17 mouse cellular contexts compared by ENCODE assay signal in genomic region chr11:115843891-115844239, GRCm38 (mm10). TPM values are rescaled to one million over a fixed set of nuclear protein-coding genes. Genes with fewer than 3 reads are reported as not detected.
A peak's percentile ranks its signal among the peaks of the same experiment; 100 is the strongest.
DNase-seq lines count a peak whose midpoint lies in the region; ATAC-seq and TF ChIP-seq lines count a peak whose summit lies in the region.
"Had no signal": no experiment of that assay in that cellular context is flagged by ENCODE, and none has a peak within 500 bp of the region (broad histone marks: within the 10 kb centered on the region; RNA-seq: fewer than 3 reads in every experiment).

No protein-coding gene starts in this region.

- H3K9me3 ChIP-seq in heart, embryonic 12.5 days (replicated peaks): peaks cover 6% of the 10 kb centered on the region
- no peaks in the 10 kb centered on the region for H3K9me3 ChIP-seq in embryonic facial prominence, embryonic 15.5 days (replicated peaks)
- H3K9me3 ChIP-seq in kidney, embryonic 16.5 days (ENCODE audit: low read length): peaks cover 8% of the 10 kb centered on the region; the same call in 1 of the 2 replicates
- H3K9me3 ChIP-seq in lung, postnatal 0 days (ENCODE audit: low read length): no peaks in the 10 kb centered on the region
- H3K9me3 ChIP-seq in neural tube, embryonic 15.5 days (replicated peaks): no peaks in the 10 kb centered on the region
- H3K9me3 ChIP-seq: neural tube, embryonic 12.5 days had no signal

- H3K36me3 ChIP-seq in heart, embryonic 12.5 days: peaks cover 45% of the 10 kb centered on the region
- H3K36me3 ChIP-seq in heart, adult 2 months (ENCODE audit: control insufficient read depth, insufficient read depth, low read length): no peaks in the 10 kb centered on the region
- H3K36me3 ChIP-seq in embryonic facial prominence, embryonic 15.5 days: peaks cover 9% of the 10 kb centered on the region; the same call in 1 of the 2 replicates
- peaks cover 34% of the 10 kb centered on the region for H3K36me3 ChIP-seq in kidney, embryonic 16.5 days (ENCODE audit: insufficient read depth, low read length)
- peaks cover 12% of the 10 kb centered on the region for H3K36me3 ChIP-seq in lung, postnatal 0 days (ENCODE audit: insufficient read depth, low read length)
- no peaks in the 10 kb centered on the region for H3K36me3 ChIP-seq in neural tube, embryonic 15.5 days
- H3K36me3 ChIP-seq: neural tube, embryonic 12.5 days had no signal

- no peak for DNase-seq in heart, adult 2 months
- peak; percentile 67 for DNase-seq in lung, postnatal 0 days (ENCODE audit: low spot score)
- DNase-seq in spleen, postnatal 14 days (ENCODE audit: low spot score in 2 of 2): no peak
- DNase-seq in embryo, embryonic 9.5 days (ENCODE audit: extremely low spot score): no peak
- DNase-seq: B cell, adult 2 months; cerebellum, postnatal 25 days; gastrocnemius, adult 2 months; heart, postnatal 4 days; layer of hippocampus, adult 9-11 months; right cerebral cortex, adult 18-20 months had no signal

- no peaks in the 10 kb centered on the region for H3K27me3 ChIP-seq in heart, embryonic 12.5 days (replicated peaks)
- H3K27me3 ChIP-seq in heart, adult 2 months (ENCODE audit: control insufficient read depth, insufficient read depth, low read length): no peaks in the 10 kb centered on the region
- H3K27me3 ChIP-seq in embryonic facial prominence, embryonic 15.5 days: no peaks in the 10 kb centered on the region
- no peaks in the 10 kb centered on the region for H3K27me3 ChIP-seq in kidney, embryonic 16.5 days (ENCODE audit: insufficient read depth, low read length)
- H3K27me3 ChIP-seq in lung, postnatal 0 days (replicated peaks; ENCODE audit: insufficient read depth, low read length): no peaks in the 10 kb centered on the region
- no peaks in the 10 kb centered on the region for H3K27me3 ChIP-seq in neural tube, embryonic 15.5 days (replicated peaks)
- H3K27me3 ChIP-seq: limb, embryonic 12.5 days; neural tube, embryonic 12.5 days had no signal

- WGBS in heart, embryonic 12.5 days: 88% methylated on average over 5 of the region's 5 CpGs
- WGBS in heart, adult 2 months: 86% methylated on average over 5 of the region's 5 CpGs
- WGBS in embryonic facial prominence, embryonic 15.5 days: 81% methylated on average over 5 of the region's 5 CpGs
- 77% methylated on average over 5 of the region's 5 CpGs for WGBS in kidney, embryonic 16.5 days
- WGBS in lung, postnatal 0 days: 60% methylated on average over 5 of the region's 5 CpGs
- 91% methylated on average over 5 of the region's 5 CpGs for WGBS in neural tube, embryonic 15.5 days

- no peak overlapping the region for H3K4me2 ChIP-seq in heart, embryonic 12.5 days
- H3K4me2 ChIP-seq in embryonic facial prominence, embryonic 15.5 days (replicated peaks): no peak overlapping the region
- peak overlapping the region; percentile 21 for H3K4me2 ChIP-seq in kidney, embryonic 16.5 days (replicated peaks; ENCODE audit: low read depth, low read length)
- no peak overlapping the region for H3K4me2 ChIP-seq in lung, postnatal 0 days (replicated peaks; ENCODE audit: low read depth, low read length)
- no peak overlapping the region for H3K4me2 ChIP-seq in neural tube, embryonic 15.5 days
- H3K4me2 ChIP-seq: limb, embryonic 12.5 days; neural tube, embryonic 12.5 days had no signal

- peak overlapping the region; percentile 97 for H3K27ac ChIP-seq in heart, embryonic 12.5 days (ENCODE audit: poor library complexity, severe bottlenecking)
- H3K27ac ChIP-seq in heart, adult 2 months: no peak overlapping the region
- H3K27ac ChIP-seq in embryonic facial prominence, embryonic 15.5 days (replicated peaks): no peak overlapping the region
- peak overlapping the region; percentile 86 for H3K27ac ChIP-seq in kidney, embryonic 16.5 days (ENCODE audit: low read length)
- peak overlapping the region; percentile 84 for H3K27ac ChIP-seq in lung, postnatal 0 days (ENCODE audit: low read length)
- H3K27ac ChIP-seq in neural tube, embryonic 15.5 days (replicated peaks): no peak overlapping the region
- H3K27ac ChIP-seq: gastrocnemius, adult 2 months; limb, embryonic 12.5 days; neural tube, embryonic 12.5 days had no signal

- H3K4me3 ChIP-seq in heart, embryonic 12.5 days: no peak overlapping the region
- H3K4me3 ChIP-seq in heart, adult 2 months: no peak overlapping the region
- no peak overlapping the region for H3K4me3 ChIP-seq in embryonic facial prominence, embryonic 15.5 days (replicated peaks)
- H3K4me3 ChIP-seq in kidney, embryonic 16.5 days (ENCODE audit: low read length): no peak overlapping the region
- H3K4me3 ChIP-seq in lung, postnatal 0 days (ENCODE audit: low read depth, low read length): no peak overlapping the region
- no peak overlapping the region for H3K4me3 ChIP-seq in neural tube, embryonic 15.5 days (replicated peaks)
- H3K4me3 ChIP-seq: erythroblast, embryonic 14.5 days; gastrocnemius, adult 2 months; limb, embryonic 12.5 days; neural tube, embryonic 12.5 days had no signal

- H3K79me2 ChIP-seq in heart, adult 2 months (replicated peaks; ENCODE audit: control insufficient read depth, insufficient read depth, low read length): no peaks in the 10 kb centered on the region

- no peak for TF ChIP-seq POLR2A in heart, adult 2 months (IDR thresholded peaks at IDR 0.05; ENCODE audit: insufficient read depth, low read depth, low read length)

- no peak for TF ChIP-seq CTCF in heart, adult 2 months (IDR thresholded peaks at IDR 0.05)
- no peak for TF ChIP-seq CTCF in lung, postnatal 0 days (IDR thresholded peaks at IDR 0.05)

- ATAC-seq in heart, embryonic 12.5 days (ENCODE audit: insufficient number of reproducible peaks, low FRiP score): no peak
- ATAC-seq in embryonic facial prominence, embryonic 15.5 days (ENCODE audit: insufficient number of reproducible peaks, low FRiP score, low TSS enrichment, low read depth): 0 out of 2 replicates have a peak, but pooled peaks have one; percentile 22
- peak; percentile 88 for ATAC-seq in kidney, embryonic 16.5 days (ENCODE audit: low FRiP score, low TSS enrichment)
- ATAC-seq in lung, postnatal 0 days: peak; percentile 31
- ATAC-seq in neural tube, embryonic 15.5 days (ENCODE audit: low FRiP score): no peak

- TF ChIP-seq EP300 in heart, adult 2 months (IDR thresholded peaks at IDR 0.05; ENCODE audit: insufficient read depth, low read depth, low read length): no peak
- TF ChIP-seq EP300 in lung, postnatal 0 days (IDR thresholded peaks at IDR 0.05): no peak

- no peak overlapping the region for H3K9ac ChIP-seq in heart, embryonic 12.5 days
- no peak overlapping the region for H3K9ac ChIP-seq in heart, adult 2 months (ENCODE audit: low read depth, low read length)
- no peak overlapping the region for H3K9ac ChIP-seq in embryonic facial prominence, embryonic 15.5 days
- H3K9ac ChIP-seq in kidney, embryonic 16.5 days (replicated peaks; ENCODE audit: low read length): no peak overlapping the region
- no peak overlapping the region for H3K9ac ChIP-seq in lung, postnatal 0 days (replicated peaks; ENCODE audit: low read depth)
- H3K9ac ChIP-seq in neural tube, embryonic 15.5 days (replicated peaks): no peak overlapping the region
- H3K9ac ChIP-seq: limb, embryonic 12.5 days; neural tube, embryonic 12.5 days had no signal

- intact Hi-C loops in heart, adult 2 months (cut with DNase I): no loop called here

- peaks cover 57% of the 10 kb centered on the region for H3K4me1 ChIP-seq in heart, embryonic 12.5 days (replicated peaks)
- peaks cover 11% of the 10 kb centered on the region for H3K4me1 ChIP-seq in heart, adult 2 months (ENCODE audit: control insufficient read depth, insufficient read depth, low read length)
- H3K4me1 ChIP-seq in embryonic facial prominence, embryonic 15.5 days: peaks cover 24% of the 10 kb centered on the region
- H3K4me1 ChIP-seq in kidney, embryonic 16.5 days (ENCODE audit: insufficient read depth, low read length): peaks cover 54% of the 10 kb centered on the region
- peaks cover 25% of the 10 kb centered on the region for H3K4me1 ChIP-seq in lung, postnatal 0 days (ENCODE audit: insufficient read depth, low read depth, low read length)
- no peaks in the 10 kb centered on the region for H3K4me1 ChIP-seq in neural tube, embryonic 15.5 days

RNA-seq across cellular contexts. Expression of gene Myo15b, which starts 14.3 kb away (rescaled TPM):
- polyA plus RNA-seq in heart, embryonic 12.5 days (2016; fragmentation: Nextera tagmentation; extraction: Ambion mirVana): 0.17 and 0.37 TPM in 2 replicates
- under 1 TPM in 1 of 2 experiments, not detected in 1; 0.05 TPM for total RNA-seq in heart, adult 2 months (2021)
- 0.20 and 0.29 TPM in 2 replicates for polyA plus RNA-seq in heart, adult 2 months (2012; rRNA removed)
- polyA plus RNA-seq in embryonic facial prominence, embryonic 15.5 days (2015; fragmentation: Nextera tagmentation; extraction: Ambion mirVana): 0.54 and 0.57 TPM in 2 replicates
- polyA plus RNA-seq in kidney, embryonic 16.5 days (2015; fragmentation: Nextera tagmentation; extraction: Ambion mirVana): 12.6 and 14.2 TPM in 2 replicates
- 0.57 and 0.68 TPM in 2 replicates for polyA plus RNA-seq in lung, postnatal 0 days (2015; fragmentation: Nextera tagmentation; extraction: Ambion mirVana)
- 0.12 and 5.0 TPM in 2 replicates for polyA plus RNA-seq in neural tube, embryonic 15.5 days (2015; fragmentation: Nextera tagmentation; extraction: Ambion mirVana)
- total RNA-seq: gastrocnemius, adult 2 months had no signal
- polyA plus RNA-seq: erythroblast, embryonic 14.5 days; limb, embryonic 12.5 days had no signal

RNA-seq across cellular contexts. Expression of gene Llgl2, which starts 20.0 kb away (rescaled TPM):
- 22.5 and 25.8 TPM in 2 replicates for polyA plus RNA-seq in heart, embryonic 12.5 days (2016; fragmentation: Nextera tagmentation; extraction: Ambion mirVana)
- total RNA-seq in heart, adult 2 months (2021): 10 to 100 TPM; 18.4 to 20.3 TPM
- polyA plus RNA-seq in heart, adult 2 months (2012; rRNA removed): 19.4 and 20.2 TPM in 2 replicates
- 21.8 and 22.6 TPM in 2 replicates for polyA plus RNA-seq in embryonic facial prominence, embryonic 15.5 days (2015; fragmentation: Nextera tagmentation; extraction: Ambion mirVana)
- polyA plus RNA-seq in kidney, embryonic 16.5 days (2015; fragmentation: Nextera tagmentation; extraction: Ambion mirVana): 58.3 and 64.5 TPM in 2 replicates
- polyA plus RNA-seq in lung, postnatal 0 days (2015; fragmentation: Nextera tagmentation; extraction: Ambion mirVana): 66.0 and 70.1 TPM in 2 replicates
- polyA plus RNA-seq in neural tube, embryonic 15.5 days (2015; fragmentation: Nextera tagmentation; extraction: Ambion mirVana): 0.97 and 8.8 TPM in 2 replicates

RNA-seq across cellular contexts. Expression of gene Tsen54, which starts 29.3 kb away (rescaled TPM):
- 23.0 and 29.2 TPM in 2 replicates for polyA plus RNA-seq in heart, embryonic 12.5 days (2016; fragmentation: Nextera tagmentation; extraction: Ambion mirVana)
- 1 to 10 TPM; 7.2 to 9.3 TPM for total RNA-seq in heart, adult 2 months (2021)
- 15.9 and 16.3 TPM in 2 replicates for polyA plus RNA-seq in heart, adult 2 months (2012; rRNA removed)
- polyA plus RNA-seq in embryonic facial prominence, embryonic 15.5 days (2015; fragmentation: Nextera tagmentation; extraction: Ambion mirVana): 31.5 and 34.8 TPM in 2 replicates
- 48.1 and 50.2 TPM in 2 replicates for polyA plus RNA-seq in kidney, embryonic 16.5 days (2015; fragmentation: Nextera tagmentation; extraction: Ambion mirVana)
- polyA plus RNA-seq in lung, postnatal 0 days (2015; fragmentation: Nextera tagmentation; extraction: Ambion mirVana): 18.2 and 19.9 TPM in 2 replicates
- 22.0 and 23.7 TPM in 2 replicates for polyA plus RNA-seq in neural tube, embryonic 15.5 days (2015; fragmentation: Nextera tagmentation; extraction: Ambion mirVana)

RNA-seq across cellular contexts. Expression of gene Caskin2, which starts 30.4 kb away (rescaled TPM):
- 23.5 and 25.3 TPM in 2 replicates for polyA plus RNA-seq in heart, embryonic 12.5 days (2016; fragmentation: Nextera tagmentation; extraction: Ambion mirVana)
- 10 to 100 TPM; 40.5 to 43.8 TPM for total RNA-seq in heart, adult 2 months (2021)
- polyA plus RNA-seq in heart, adult 2 months (2012; rRNA removed): 38.5 TPM in 2 replicates
- polyA plus RNA-seq in embryonic facial prominence, embryonic 15.5 days (2015; fragmentation: Nextera tagmentation; extraction: Ambion mirVana): 19.0 TPM in 2 replicates
- 21.5 and 23.6 TPM in 2 replicates for polyA plus RNA-seq in kidney, embryonic 16.5 days (2015; fragmentation: Nextera tagmentation; extraction: Ambion mirVana)
- polyA plus RNA-seq in lung, postnatal 0 days (2015; fragmentation: Nextera tagmentation; extraction: Ambion mirVana): 17.5 and 17.9 TPM in 2 replicates
- polyA plus RNA-seq in neural tube, embryonic 15.5 days (2015; fragmentation: Nextera tagmentation; extraction: Ambion mirVana): 9.8 and 10.2 TPM in 2 replicates

RNA-seq across cellular contexts. Expression of gene Smim5, which starts 55.9 kb away (rescaled TPM):
- polyA plus RNA-seq in heart, embryonic 12.5 days (2016; fragmentation: Nextera tagmentation; extraction: Ambion mirVana): 15.0 and 16.6 TPM in 2 replicates
- total RNA-seq in heart, adult 2 months (2021): 10 to 100 TPM; 10.2 to 17.8 TPM
- 21.8 and 32.8 TPM in 2 replicates for polyA plus RNA-seq in heart, adult 2 months (2012; rRNA removed)
- 19.6 and 23.0 TPM in 2 replicates for polyA plus RNA-seq in embryonic facial prominence, embryonic 15.5 days (2015; fragmentation: Nextera tagmentation; extraction: Ambion mirVana)
- polyA plus RNA-seq in kidney, embryonic 16.5 days (2015; fragmentation: Nextera tagmentation; extraction: Ambion mirVana): 4.7 and 5.0 TPM in 2 replicates
- polyA plus RNA-seq in lung, postnatal 0 days (2015; fragmentation: Nextera tagmentation; extraction: Ambion mirVana): 25.8 and 27.6 TPM in 2 replicates
- polyA plus RNA-seq in neural tube, embryonic 15.5 days (2015; fragmentation: Nextera tagmentation; extraction: Ambion mirVana): 2.2 and 8.1 TPM in 2 replicates

Comparison
In these comparisons a context has a peak if more than half of its experiments do, and no peak if none do; other contexts are left out.
1. H3K27ac ChIP-seq: peak in heart, embryonic 12.5 days (single experiment), kidney, embryonic 16.5 days (single experiment) and lung, postnatal 0 days (single experiment); none in heart, adult 2 months (single experiment), embryonic facial prominence, embryonic 15.5 days (single experiment) and neural tube, embryonic 15.5 days (single experiment).
2. ATAC-seq: peak in embryonic facial prominence, embryonic 15.5 days (single experiment), kidney, embryonic 16.5 days (single experiment) and lung, postnatal 0 days (single experiment); none in heart, embryonic 12.5 days (single experiment) and neural tube, embryonic 15.5 days (single experiment).